Mouse (Mus musculus): ENCODE results near the gene Gm5431. TPM values are rescaled to one million over a fixed set of nuclear protein-coding genes. Genes with fewer than 3 reads are reported as not detected.
"Not testable (repeated sequence)": the region's sequence is repeated elsewhere in the genome, so short reads cannot be mapped to it uniquely, and the experiment has no call there.

The Gm5431 gene
- under 1 TPM in 1 of 2 experiments, not detected in 1; 0.23 TPM for total RNA-seq (2021)

GRCm38 (mm10) chr11:48902021-48902420 is at the start of gene Gm5431:
Gm5431 (minus strand) TSS chr11:48902214.
- DNase-seq, result no peak

GRCm38 (mm10) chr11:48946090-48946489 is 44.1 kb upstream of the Gm5431 start, which contains the start of gene Psme2b:
Psme2b (minus strand) TSS chr11:48946190.
- not testable (repeated sequence) for DNase-seq

DNA sequence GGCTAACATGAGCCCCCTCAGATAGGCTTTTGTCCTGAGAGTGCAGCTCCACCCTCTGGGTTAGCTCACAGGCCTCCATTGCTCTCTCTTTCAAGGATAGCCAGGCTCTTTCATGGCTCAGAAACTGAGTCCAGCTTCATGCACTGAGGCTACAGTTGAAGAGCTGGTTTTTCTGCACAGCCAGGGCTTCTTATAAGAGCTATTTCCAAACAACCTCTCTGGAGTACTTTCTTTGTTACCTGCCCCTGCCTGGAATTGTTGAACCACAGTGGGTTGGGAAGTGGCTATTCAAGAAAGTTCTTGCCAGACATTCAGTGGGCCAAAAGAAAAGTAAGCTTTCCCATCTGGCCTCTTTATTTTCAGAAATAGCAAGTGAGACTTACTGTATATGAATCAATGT is 37.3 kb upstream of the Gm5431 start:
- not testable (repeated sequence) for DNase-seq

DNA sequence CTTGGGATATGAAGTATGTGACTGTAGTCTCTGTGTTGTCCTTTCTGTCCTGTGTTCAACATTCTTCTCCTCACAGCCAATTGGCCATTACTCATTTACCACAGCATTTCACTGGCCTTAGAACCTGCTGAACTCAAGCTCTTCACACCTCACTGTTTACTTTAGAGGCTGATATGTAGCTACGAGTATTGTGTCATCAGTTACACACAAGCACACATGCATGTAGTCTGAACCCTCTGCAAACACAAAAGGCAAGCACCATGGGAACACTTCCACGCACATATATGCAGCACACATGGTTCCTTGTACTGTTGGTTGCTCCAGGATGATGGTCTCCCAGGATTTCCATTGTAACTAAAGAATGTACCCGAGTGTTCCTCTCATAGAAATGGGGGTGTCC is 33.3 kb upstream of the Gm5431 start:
- DNase-seq, result not testable (repeated sequence)

DNA sequence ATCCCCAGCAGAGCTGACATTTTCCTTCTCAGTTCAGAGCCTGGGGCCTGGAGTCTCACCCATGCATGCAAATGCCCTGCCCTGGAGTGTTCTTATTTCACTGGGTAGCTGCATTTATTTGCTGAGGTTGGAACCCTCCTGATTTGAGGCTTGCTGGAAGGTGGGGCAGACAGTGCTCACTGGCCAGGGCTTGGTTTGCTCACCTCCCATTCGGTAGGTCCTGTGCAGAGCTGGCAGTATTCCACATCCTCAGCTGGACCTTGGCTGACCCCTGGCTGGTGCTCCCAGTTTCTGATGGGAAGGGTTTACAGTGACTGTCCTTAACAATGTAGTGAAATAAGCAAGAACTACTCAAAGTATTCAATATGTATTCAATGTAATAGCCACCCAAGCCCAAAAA is 31.9 kb upstream of the Gm5431 start:
- not testable (repeated sequence) for DNase-seq

- DNase-seq, result not testable (repeated sequence)
Measured at GRCm38 (mm10) chr11:48933422-48933821, 31.4 kb upstream of the Gm5431 start.

DNA sequence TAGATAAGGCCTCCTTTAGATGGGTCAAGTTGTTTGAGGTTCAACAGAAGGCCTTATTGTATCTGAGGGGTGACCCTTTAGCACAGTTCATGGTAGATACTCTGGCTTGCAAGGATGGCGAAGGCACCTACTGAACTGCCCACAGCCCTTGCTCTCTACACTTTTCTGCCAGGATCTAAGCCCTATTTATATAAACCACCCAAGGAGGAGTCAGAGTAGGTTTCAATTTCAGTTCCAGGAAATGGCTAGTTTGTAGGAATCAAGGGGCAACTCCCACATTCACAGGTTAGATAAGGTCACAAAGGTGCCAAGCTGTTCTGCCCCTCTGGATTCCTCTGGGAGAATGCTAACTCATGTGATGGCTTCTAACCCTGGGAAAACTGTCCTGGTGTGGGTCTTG is 26.1 kb upstream of the Gm5431 start:
- DNase-seq, result not testable (repeated sequence)

- DNase-seq, result not testable (repeated sequence)
Measured at GRCm38 (mm10) chr11:48926437-48926836, 24.4 kb upstream of the Gm5431 start.

DNA sequence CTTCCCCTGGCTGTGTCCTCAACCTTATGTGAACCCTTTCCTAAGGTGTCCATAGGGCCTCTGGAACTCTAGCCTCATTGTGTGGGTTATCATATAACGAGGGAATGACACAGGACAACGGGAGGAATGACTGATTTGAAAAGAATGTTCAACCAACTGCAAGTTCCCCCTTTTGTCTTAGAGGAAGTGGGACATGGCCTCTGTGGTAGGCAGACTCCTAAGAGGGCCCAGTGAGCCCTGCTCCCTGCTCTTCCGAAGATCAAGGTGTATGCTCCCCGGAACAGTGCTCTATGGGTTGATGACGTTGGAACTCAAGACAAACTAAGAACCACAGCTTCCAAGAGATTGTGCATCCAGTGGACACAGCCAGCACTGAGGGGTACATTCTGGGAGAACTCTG is 21.8 kb upstream of the Gm5431 start:
- not testable (repeated sequence) for DNase-seq

- no peak for DNase-seq
Measured at GRCm38 (mm10) chr11:48918380-48918779, 16.4 kb upstream of the Gm5431 start.

- no peak for DNase-seq
Measured at GRCm38 (mm10) chr11:48913611-48914010, 11.6 kb upstream of the Gm5431 start.

DNA sequence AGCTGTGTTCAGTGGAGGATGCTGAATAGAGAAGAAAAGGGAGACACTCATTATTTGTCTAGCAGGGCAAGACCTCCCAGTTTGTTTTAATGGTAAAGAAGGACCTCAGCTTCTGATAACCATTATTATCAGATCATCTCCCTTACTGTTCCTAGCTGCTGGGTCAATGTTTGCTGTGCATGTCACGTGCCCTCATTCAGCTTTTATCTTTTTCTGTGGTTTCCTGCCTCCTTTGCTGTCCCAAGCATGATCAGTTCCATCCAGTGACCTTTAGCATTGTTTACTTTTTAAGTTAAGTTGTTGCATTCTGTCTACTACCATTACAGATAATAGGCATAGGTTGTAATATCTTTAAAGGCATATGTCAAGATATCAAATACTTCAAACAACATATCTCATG is 6.4 kb upstream of the Gm5431 start:
- DNase-seq, result no peak

- DNase-seq, result not testable (repeated sequence)
Measured at GRCm38 (mm10) chr11:48901567-48901930, 465 bp downstream of the Gm5431 start.

GRCm38 (mm10) chr11:48900654-48901566 is 1.1 kb downstream of the Gm5431 start:
- DNase-seq, result not testable (repeated sequence)

DNA sequence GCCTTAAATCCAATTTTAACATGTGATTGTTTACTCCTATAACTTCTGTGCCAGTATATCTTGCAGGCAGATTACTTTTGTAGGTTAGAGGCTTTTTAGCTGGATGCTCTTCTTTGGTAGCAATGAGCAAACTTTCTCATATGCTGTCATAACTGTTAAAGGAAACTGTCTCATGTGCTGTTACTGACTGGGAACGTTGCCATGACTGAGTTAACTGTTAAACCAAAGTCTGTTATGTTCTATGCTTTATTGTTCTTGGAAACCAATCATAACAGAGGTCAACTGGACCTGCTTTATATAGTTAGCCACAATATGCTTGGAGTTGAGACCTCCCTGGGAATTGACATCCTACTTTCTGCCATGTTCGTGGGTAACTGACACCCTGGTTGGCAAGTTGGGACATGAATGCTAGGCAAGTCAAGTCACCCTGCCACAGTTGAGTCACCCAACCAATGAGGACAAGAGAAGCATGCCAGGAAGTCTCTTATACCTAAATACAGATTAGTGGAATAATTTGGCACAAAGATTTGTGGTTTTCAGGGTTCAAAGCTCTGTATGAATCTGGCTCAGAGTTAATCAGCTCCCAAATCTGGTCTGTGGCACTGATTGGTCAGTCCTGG is 3.1 kb downstream of the Gm5431 start:
- no peak for DNase-seq

GRCm38 (mm10) chr11:48876680-48877079 is 25.3 kb downstream of the Gm5431 start:
- DNase-seq, result no peak

DNA sequence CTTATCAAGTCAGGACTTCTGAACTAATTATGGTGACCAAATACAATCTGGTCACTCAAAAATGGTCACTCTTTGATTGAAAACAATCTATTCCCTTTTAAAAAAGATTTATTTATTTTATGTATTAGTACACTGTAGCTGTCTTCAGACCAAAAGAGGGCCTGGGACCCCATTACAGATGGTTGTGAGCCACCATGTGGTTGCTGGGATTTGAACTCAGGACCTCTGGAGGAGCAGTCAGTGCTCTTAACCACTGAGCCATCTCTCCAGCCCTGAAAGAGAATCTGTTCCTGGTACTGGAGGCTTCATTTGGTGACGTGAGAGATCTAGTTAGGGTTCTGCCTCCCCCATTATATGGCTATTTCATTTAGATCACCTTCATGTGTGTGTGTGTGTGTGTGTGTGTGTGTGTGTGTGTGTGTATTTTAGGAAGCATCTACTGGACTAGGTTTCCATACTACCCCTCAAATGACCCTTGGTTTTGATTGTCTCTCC is 26.6 kb downstream of the Gm5431 start:
- not testable (repeated sequence) for DNase-seq

DNA sequence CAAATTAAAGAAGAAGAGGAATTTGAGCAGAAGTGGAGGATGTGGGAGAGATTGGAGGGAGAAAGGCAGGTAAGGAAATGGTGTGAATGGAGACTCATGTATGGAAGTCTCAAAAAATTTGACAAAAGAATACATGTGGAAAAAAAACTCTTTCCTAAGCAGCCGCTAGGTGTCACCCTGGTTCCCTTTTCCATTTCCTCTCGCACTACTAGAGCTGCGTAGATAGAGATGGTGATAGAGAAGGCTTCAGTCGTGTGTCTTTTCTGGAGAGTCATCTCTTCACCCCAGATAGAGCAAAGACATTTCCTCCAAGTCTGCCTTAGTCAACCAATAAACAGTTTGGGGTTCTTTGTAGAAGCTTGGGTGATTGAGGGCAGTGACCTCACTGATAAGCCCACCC is 27.5 kb downstream of the Gm5431 start:
- no peak for DNase-seq

GRCm38 (mm10) chr11:48873591-48874290 is 28.3 kb downstream of the Gm5431 start:
- DNase-seq, result no peak

DNA sequence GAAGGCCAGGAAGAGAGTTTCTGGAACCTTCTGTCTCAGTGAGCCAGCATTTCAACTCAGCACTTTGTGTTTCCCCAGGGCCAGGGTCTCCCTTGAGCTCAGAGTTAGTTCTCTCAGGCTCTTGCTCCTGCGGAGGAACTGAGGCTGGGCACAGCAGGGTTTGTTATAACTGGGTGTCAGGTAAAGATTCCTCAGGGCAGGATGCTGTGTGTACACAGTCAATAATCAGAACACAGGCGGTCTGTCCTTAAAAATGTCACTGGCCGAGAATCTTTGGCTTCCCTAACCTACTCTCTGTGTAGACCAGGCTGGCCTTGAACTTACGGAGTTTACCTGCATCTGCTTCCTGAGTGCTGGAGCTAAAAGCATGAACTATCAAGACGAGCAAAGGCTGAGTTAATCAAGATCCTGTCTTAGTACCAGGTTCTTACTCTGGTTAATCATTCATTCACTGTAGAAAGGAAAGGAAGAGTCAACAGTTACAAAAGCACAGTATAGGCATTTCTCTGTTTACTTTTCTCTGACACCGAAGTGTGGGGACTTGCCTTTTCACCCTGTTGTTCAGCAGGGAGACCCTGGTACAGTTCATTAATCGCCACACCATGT is 29.2 kb downstream of the Gm5431 start:
- DNase-seq, result no peak

- peak; percentile 31 to 41 for DNase-seq
Measured at GRCm38 (mm10) chr11:48871817-48872541, 30.0 kb downstream of the Gm5431 start.
